Mouse (Mus musculus): ENCODE results near the gene Rpusd3. TPM values are rescaled to one million over a fixed set of nuclear protein-coding genes. Genes with fewer than 3 reads are reported as not detected.
A peak's percentile ranks its signal among the peaks of the same experiment; 100 is the strongest.

Gene Rpusd3
- total RNA-seq, 4 experiments from 2014 or later, result 5.9 to 12.8 (median 6.8) TPM

- DNase-seq (ENCODE audit: low spot score in 2 of 2), result no peak
Observed at GRCm38 (mm10) chr6:113388960-113389359, 30.2 kb downstream of the Rpusd3 start, which contains the start of gene Ttll3. Gene Ttll3 (plus strand): TSS chr6:113389260.

- no peak for DNase-seq (ENCODE audit: low spot score in 2 of 2)
Observed at GRCm38 (mm10) chr6:113386025-113386424, 33.1 kb downstream of the Rpusd3 start.

- no peak for DNase-seq (ENCODE audit: low spot score in 2 of 2)
Observed at GRCm38 (mm10) chr6:113385160-113385714, 33.9 kb downstream of the Rpusd3 start.

- no peak for DNase-seq (ENCODE audit: low spot score in 2 of 2)
Observed at GRCm38 (mm10) chr6:113384351-113384927, 34.7 kb downstream of the Rpusd3 start.

- no peak for DNase-seq (ENCODE audit: low spot score in 2 of 2)
Observed at GRCm38 (mm10) chr6:113380480-113380879, 38.7 kb downstream of the Rpusd3 start.

- no peak for DNase-seq (ENCODE audit: low spot score in 2 of 2)
Observed at GRCm38 (mm10) chr6:113379246-113379645, 39.9 kb downstream of the Rpusd3 start.

GRCm38 (mm10) chr6:113377496-113378385 is 41.4 kb downstream of the Rpusd3 start, which contains the start of the genes Tada3 and Arpc4:
Gene Tada3 (minus strand): TSS chr6:113377883.
Gene Arpc4 (plus strand): TSS chr6:113378115.
- peak; percentile 84 to 89 for DNase-seq (ENCODE audit: low spot score in 2 of 2)

GRCm38 (mm10) chr6:113377172-113377495 is 42.0 kb downstream of the Rpusd3 start:
- no peak for DNase-seq (ENCODE audit: low spot score in 2 of 2)

GRCm38 (mm10) chr6:113373491-113373890 is 45.6 kb downstream of the Rpusd3 start:
- no peak for DNase-seq (ENCODE audit: low spot score in 2 of 2)

GRCm38 (mm10) chr6:113370194-113370929 is 48.8 kb downstream of the Rpusd3 start:
- no peak for DNase-seq (ENCODE audit: low spot score in 2 of 2)

GRCm38 (mm10) chr6:113368577-113368976 is 50.6 kb downstream of the Rpusd3 start:
- DNase-seq (ENCODE audit: low spot score in 2 of 2), result no peak

- DNase-seq (ENCODE audit: low spot score in 2 of 2), result no peak
Observed at GRCm38 (mm10) chr6:113368124-113368523, 51.0 kb downstream of the Rpusd3 start.

GRCm38 (mm10) chr6:113367574-113367973 is 51.6 kb downstream of the Rpusd3 start:
- DNase-seq (ENCODE audit: low spot score in 2 of 2), result no peak

GRCm38 (mm10) chr6:113366639-113367038 is 52.5 kb downstream of the Rpusd3 start:
- DNase-seq (ENCODE audit: low spot score in 2 of 2), result no peak

Small RNAs within 50 kb of the gene (microRNA-seq; reads per million reads assigned to microRNA genes)
- gene Gm24387, result not detected

Other genes starting within 250 kb of the Rpusd3 start
- under 1 TPM; 0.34 to 0.46 (median 0.40) TPM for gene Lhfpl4, start 224.0 kb downstream of the Rpusd3 start, total RNA-seq (2022)
- gene Mtmr14, start 181.5 kb downstream of the Rpusd3 start, total RNA-seq (2022), result 10 to 100 TPM; 14.2 to 17.0 (median 16.3) TPM
- not detected for gene Cpne9, start 137.0 kb downstream of the Rpusd3 start, total RNA-seq (2022)
- gene Brpf1, start 112.2 kb downstream of the Rpusd3 start, total RNA-seq (2022), result 10 to 100 TPM in 1 of 4 experiments, 1 to 10 TPM in 3; 8.0 to 11.1 (median 9.5) TPM
- gene Ogg1, start 92.4 kb downstream of the Rpusd3 start, total RNA-seq (2022), result 1 to 10 TPM; 4.3 to 7.6 (median 5.2) TPM
- gene Camk1, start 75.4 kb downstream of the Rpusd3 start, total RNA-seq (2022), result 10 to 100 TPM; 37.4 to 43.2 (median 40.5) TPM
- 10 to 100 TPM; 11.6 to 17.1 (median 14.0) TPM for gene Tada3, start 41.5 kb downstream of the Rpusd3 start, total RNA-seq (2022)
- gene Arpc4, start 41.2 kb downstream of the Rpusd3 start, total RNA-seq (2022), result 10 to 100 TPM; 50.8 to 57.8 (median 55.8) TPM
- under 1 TPM; 0.27 to 0.94 (median 0.83) TPM for gene Ttll3, start 30.1 kb downstream of the Rpusd3 start, total RNA-seq (2022)
- 10 to 100 TPM in 3 of 4 experiments, 1 to 10 TPM in 1; 3.8 to 35.8 (median 19.8) TPM for gene Cidec, start 16.4 kb upstream of the Rpusd3 start, total RNA-seq (2022)
- gene Jagn1, start 23.2 kb upstream of the Rpusd3 start, total RNA-seq (2022), result 10 to 100 TPM; 27.4 to 30.4 (median 29.1) TPM
- gene Il17re, start 39.1 kb upstream of the Rpusd3 start, total RNA-seq (2022), result under 1 TPM; 0.12 to 0.44 (median 0.28) TPM
- gene Il17rc, start 52.1 kb upstream of the Rpusd3 start, total RNA-seq (2022), result 1 to 10 TPM; 3.9 to 7.5 (median 4.7) TPM
- gene Creld1, start 64.0 kb upstream of the Rpusd3 start, total RNA-seq (2022), result 10 to 100 TPM; 46.7 to 56.2 (median 49.2) TPM
- not detected for gene Prrt3, start 82.6 kb upstream of the Rpusd3 start, total RNA-seq (2022)
- gene Emc3, start 112.3 kb upstream of the Rpusd3 start, total RNA-seq (2022), result 10 to 100 TPM; 51.5 to 58.0 (median 55.0) TPM
- under 1 TPM in 3 of 4 experiments, not detected in 1; 0.07 to 0.24 (median 0.24) TPM for gene Fancd2, start 112.3 kb upstream of the Rpusd3 start, total RNA-seq (2022)
- gene Fancd2os, start 181.4 kb upstream of the Rpusd3 start, total RNA-seq (2022), result not detected
- gene Brk1, start 185.4 kb upstream of the Rpusd3 start, total RNA-seq (2022), result 10 to 100 TPM; 37.5 to 44.8 (median 44.1) TPM
- gene Vhl, start 204.6 kb upstream of the Rpusd3 start, total RNA-seq (2022), result 1 to 10 TPM; 5.3 to 7.3 (median 6.2) TPM
- 1 to 10 TPM; 3.3 to 7.4 (median 4.7) TPM for gene Irak2, start 219.1 kb upstream of the Rpusd3 start, total RNA-seq (2022)